In the genomic region with DNA sequence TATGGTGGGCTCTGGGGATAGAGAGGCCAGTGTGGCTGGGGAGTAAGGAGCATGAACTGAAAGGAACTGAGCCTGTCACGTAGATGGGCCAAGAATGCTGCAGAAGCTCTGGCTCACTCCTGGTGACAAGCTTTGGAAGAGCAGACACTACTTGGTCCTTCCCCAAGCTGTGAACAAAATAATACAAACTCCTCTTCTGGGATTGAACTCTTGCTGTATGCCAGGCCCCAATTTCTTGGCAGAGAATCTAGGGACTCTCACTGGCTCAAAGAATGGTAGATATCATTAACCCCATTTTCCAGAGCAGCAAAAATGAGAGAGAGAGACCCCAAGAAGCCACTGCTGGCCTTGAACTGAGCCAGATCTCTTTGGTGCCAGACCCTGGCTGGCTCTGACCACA, we compare ENCODE assay signal across 10 mouse cellular contexts. TPM values are rescaled to one million over a fixed set of nuclear protein-coding genes. Genes with fewer than 3 reads are reported as not detected.
DNase-seq lines count a peak whose midpoint lies in the region; ATAC-seq and TF ChIP-seq lines count a peak whose summit lies in the region.
"Had no signal": no experiment of that assay in that cellular context is flagged by ENCODE, and none has a peak within 500 bp of the region (broad histone marks: within the 10 kb centered on the region; RNA-seq: fewer than 3 reads in every experiment).

No protein-coding gene starts in this region.

- peak overlapping the region; percentile 83 for H3K4me2 ChIP-seq in lung, embryonic 14.5 days
- peak overlapping the region; percentile 70 for H3K4me2 ChIP-seq in forebrain, embryonic 15.5 days (replicated peaks)
- H3K4me2 ChIP-seq in limb, embryonic 15.5 days, result peak overlapping the region; percentile 55
- peak overlapping the region; percentile 96 for H3K4me2 ChIP-seq in stomach, embryonic 15.5 days

- no peaks in the 10 kb centered on the region for H3K9me3 ChIP-seq in lung, embryonic 14.5 days (ENCODE audit: low read depth, low read length)
- H3K9me3 ChIP-seq in forebrain, embryonic 15.5 days, result no peaks in the 10 kb centered on the region
- no peaks in the 10 kb centered on the region for H3K9me3 ChIP-seq in limb, embryonic 15.5 days
- no peaks in the 10 kb centered on the region for H3K9me3 ChIP-seq in stomach, embryonic 15.5 days

- H3K27me3 ChIP-seq in lung, embryonic 14.5 days (ENCODE audit: insufficient read depth, low read length), result peaks cover 35% of the 10 kb centered on the region
- peaks cover 24% of the 10 kb centered on the region for H3K27me3 ChIP-seq in forebrain, embryonic 15.5 days
- peaks cover 55% of the 10 kb centered on the region for H3K27me3 ChIP-seq in limb, embryonic 15.5 days
- H3K27me3 ChIP-seq in stomach, embryonic 15.5 days (replicated peaks), result peaks cover 43% of the 10 kb centered on the region

- TF ChIP-seq CTCF in lung, embryonic 14.5 days (IDR thresholded peaks at IDR 0.05; ENCODE audit: low read depth), result no peak

- no peaks in the 10 kb centered on the region for H3K36me3 ChIP-seq in lung, embryonic 14.5 days (ENCODE audit: insufficient read depth)
- no peaks in the 10 kb centered on the region for H3K36me3 ChIP-seq in forebrain, embryonic 15.5 days
- no peaks in the 10 kb centered on the region for H3K36me3 ChIP-seq in limb, embryonic 15.5 days
- H3K36me3 ChIP-seq in stomach, embryonic 15.5 days, result no peaks in the 10 kb centered on the region

- ATAC-seq in lung, embryonic 14.5 days (ENCODE audit: insufficient read depth), result no peak
- no peak for ATAC-seq in forebrain, embryonic 15.5 days (replicated peaks)
- no peak for ATAC-seq in limb, embryonic 15.5 days (ENCODE audit: insufficient number of reproducible peaks, low FRiP score, low TSS enrichment, low read depth)
- ATAC-seq in stomach, embryonic 15.5 days (ENCODE audit: insufficient read depth, low FRiP score, low read depth), result no peak
- ATAC-seq in erythroid progenitor cell, adult 5-6 weeks (replicated peaks; ENCODE audit: low FRiP score, poor library complexity, severe bottlenecking), result no peak
- ATAC-seq: Patski had no signal

- 41% methylated on average over 1 of the region's 1 CpGs for WGBS in lung, embryonic 14.5 days
- WGBS in forebrain, embryonic 15.5 days, result 33% methylated on average over 1 of the region's 1 CpGs
- 38% methylated on average over 1 of the region's 1 CpGs for WGBS in limb, embryonic 15.5 days
- WGBS in stomach, embryonic 15.5 days, result 52% methylated on average over 1 of the region's 1 CpGs

- H3K27ac ChIP-seq in lung, embryonic 14.5 days (ENCODE audit: low read depth), result no peak overlapping the region
- H3K27ac ChIP-seq in forebrain, embryonic 15.5 days (replicated peaks), result no peak overlapping the region; the same call in 1 of the 2 replicates
- no peak overlapping the region for H3K27ac ChIP-seq in limb, embryonic 15.5 days
- peak overlapping the region; percentile 46 for H3K27ac ChIP-seq in stomach, embryonic 15.5 days

- peaks cover 4% of the 10 kb centered on the region for H3K4me1 ChIP-seq in lung, embryonic 14.5 days (ENCODE audit: insufficient read depth)
- peaks cover 44% of the 10 kb centered on the region for H3K4me1 ChIP-seq in forebrain, embryonic 15.5 days
- H3K4me1 ChIP-seq in limb, embryonic 15.5 days, result peaks cover 32% of the 10 kb centered on the region
- peaks cover 21% of the 10 kb centered on the region for H3K4me1 ChIP-seq in stomach, embryonic 15.5 days

- peak overlapping the region; percentile 51 for H3K4me3 ChIP-seq in lung, embryonic 14.5 days (ENCODE audit: low read depth, low read length)
- peak overlapping the region; percentile 27 for H3K4me3 ChIP-seq in forebrain, embryonic 15.5 days
- peak overlapping the region; percentile 36 for H3K4me3 ChIP-seq in limb, embryonic 15.5 days
- peak overlapping the region; percentile 42 for H3K4me3 ChIP-seq in stomach, embryonic 15.5 days (replicated peaks)

- H3K9ac ChIP-seq in lung, embryonic 14.5 days, result no peak overlapping the region
- no peak overlapping the region for H3K9ac ChIP-seq in forebrain, embryonic 15.5 days (replicated peaks)
- H3K9ac ChIP-seq in limb, embryonic 15.5 days, result no peak overlapping the region
- H3K9ac ChIP-seq in stomach, embryonic 15.5 days, result 0 out of 2 replicates have a peak overlapping the region, but pooled peaks have one; percentile 4

- peak; percentile 46 for DNase-seq in lung, embryonic 14.5 days
- DNase-seq in lung, adult 18-20 months, result no peak
- DNase-seq in thymus, postnatal 14 days, result no peak
- DNase-seq in urinary bladder, adult 18-20 months (ENCODE audit: low spot score in 2 of 2), result no peak
- DNase-seq: cerebellum, adult 18-20 months had no signal

RNA-seq across cellular contexts. Expression of a gene that starts 1.9 kb away (rescaled TPM):
- polyA plus RNA-seq in lung, embryonic 14.5 days (2014; fragmentation: Nextera tagmentation; extraction: Ambion mirVana), result 9.9 and 11.0 TPM in 2 replicates
- 1.8 and 2.2 TPM in 2 replicates for polyA plus RNA-seq in forebrain, embryonic 15.5 days (2015; fragmentation: Nextera tagmentation; extraction: Ambion mirVana)
- 6.2 and 7.6 TPM in 2 replicates for polyA plus RNA-seq in limb, embryonic 15.5 days (2015; fragmentation: Nextera tagmentation; extraction: Ambion mirVana)
- polyA plus RNA-seq in stomach, embryonic 15.5 days (2015; fragmentation: Nextera tagmentation; extraction: Ambion mirVana), result 8.2 and 10.7 TPM in 2 replicates
- not detected in 2 replicates for total RNA-seq in erythroid progenitor cell, adult 5-6 weeks (2015; ENCODE audit: low replicate concordance)
- not detected in 2 replicates for total RNA-seq in erythroid progenitor cell, adult 5-6 weeks (2017; ENCODE audit: low replicate concordance)
- polyA plus RNA-seq: Patski had no signal

RNA-seq across cellular contexts. Expression of a gene that starts 36.2 kb away (rescaled TPM):
- polyA plus RNA-seq in lung, embryonic 14.5 days (2014; fragmentation: Nextera tagmentation; extraction: Ambion mirVana), result 5.6 and 6.6 TPM in 2 replicates
- 11.1 and 13.0 TPM in 2 replicates for polyA plus RNA-seq in forebrain, embryonic 15.5 days (2015; fragmentation: Nextera tagmentation; extraction: Ambion mirVana)
- polyA plus RNA-seq in limb, embryonic 15.5 days (2015; fragmentation: Nextera tagmentation; extraction: Ambion mirVana), result 11.3 and 12.3 TPM in 2 replicates
- polyA plus RNA-seq in stomach, embryonic 15.5 days (2015; fragmentation: Nextera tagmentation; extraction: Ambion mirVana), result 12.2 and 12.7 TPM in 2 replicates
- total RNA-seq in erythroid progenitor cell, adult 5-6 weeks (2015; ENCODE audit: low replicate concordance), result 10.1 and 16.3 TPM in 2 replicates
- total RNA-seq in erythroid progenitor cell, adult 5-6 weeks (2017; ENCODE audit: low replicate concordance), result 11.5 and 35.3 TPM in 2 replicates
